Mouse (Mus musculus): ENCODE measurements at regions not wholly inside any gene's neighbourhood (a gene's known extent, or its start where the extent isn't known, plus 50 kb on each side); places are given as distances from the start of the nearest gene placed in this dataset.
A peak's percentile ranks its signal among the peaks of the same experiment; 100 is the strongest.

- no peak for DNase-seq (ENCODE audit: low read depth, low spot score)
Measured at GRCm38 (mm10) chr6:52429204-52429552, 115.9 kb downstream of the Evx1 start.

GRCm38 (mm10) chr6:52433234-52433633 lies 119.9 kb downstream of the Evx1 start:
- no peak for DNase-seq (ENCODE audit: low read depth, low spot score)

- DNase-seq (ENCODE audit: low read depth, low spot score), result no peak
Measured at GRCm38 (mm10) chr6:52434771-52435170, 121.5 kb downstream of the Evx1 start.

GRCm38 (mm10) chr6:52435358-52435757 lies 122.1 kb downstream of the Evx1 start:
- DNase-seq (ENCODE audit: low read depth, low spot score), result no peak

- DNase-seq (ENCODE audit: low read depth, low spot score), result no peak
Measured at GRCm38 (mm10) chr6:52438366-52438765, 125.1 kb downstream of the Evx1 start.

GRCm38 (mm10) chr6:52439204-52439603 lies 125.9 kb downstream of the Evx1 start:
- DNase-seq (ENCODE audit: low read depth, low spot score), result no peak

- no peak for DNase-seq (ENCODE audit: low read depth, low spot score)
Measured at GRCm38 (mm10) chr6:52440160-52440559, 126.9 kb downstream of the Evx1 start.

GRCm38 (mm10) chr6:52443112-52443984 lies 130.1 kb downstream of the Evx1 start:
- peak; percentile 66 for DNase-seq (ENCODE audit: low read depth, low spot score)

- no peak for DNase-seq (ENCODE audit: low read depth, low spot score)
Measured at GRCm38 (mm10) chr6:52458828-52459227, 145.5 kb downstream of the Evx1 start.

- DNase-seq (ENCODE audit: low read depth, low spot score), result no peak
Measured at GRCm38 (mm10) chr6:52461186-52461585, 147.9 kb downstream of the Evx1 start.

- peak; percentile 77 for DNase-seq (ENCODE audit: low read depth, low spot score)
Measured at GRCm38 (mm10) chr6:52463369-52463768, 150.1 kb downstream of the Evx1 start.

GRCm38 (mm10) chr6:52464571-52464970 lies 151.3 kb downstream of the Evx1 start:
- DNase-seq (ENCODE audit: low read depth, low spot score), result peak; percentile 25

GRCm38 (mm10) chr6:52465834-52466525 lies 152.7 kb downstream of the Evx1 start:
- DNase-seq (ENCODE audit: low read depth, low spot score), result no peak

- no peak for DNase-seq (ENCODE audit: low read depth, low spot score)
Measured at GRCm38 (mm10) chr6:52470831-52471230, 157.5 kb downstream of the Evx1 start.

- DNase-seq (ENCODE audit: low read depth, low spot score), result no peak
Measured at GRCm38 (mm10) chr6:52471384-52471957, 158.2 kb downstream of the Evx1 start.

GRCm38 (mm10) chr6:52472008-52472407 lies 158.7 kb downstream of the Evx1 start:
- DNase-seq (ENCODE audit: low read depth, low spot score), result no peak

- no peak for DNase-seq (ENCODE audit: low read depth, low spot score)
Measured at GRCm38 (mm10) chr6:52473042-52473589, 159.8 kb downstream of the Evx1 start.

- no peak for DNase-seq (ENCODE audit: low read depth, low spot score)
Measured at GRCm38 (mm10) chr6:52473924-52474323, 160.6 kb downstream of the Evx1 start.

GRCm38 (mm10) chr6:52475676-52476075 lies 162.4 kb downstream of the Evx1 start:
- DNase-seq (ENCODE audit: low read depth, low spot score), result no peak

- no peak for DNase-seq (ENCODE audit: low read depth, low spot score)
Measured at GRCm38 (mm10) chr6:52476907-52477306, 163.3 kb downstream of the Hibadh start.

- DNase-seq (ENCODE audit: low read depth, low spot score), result peak; percentile 24
Measured at GRCm38 (mm10) chr6:52477380-52477779, 162.8 kb downstream of the Hibadh start.

GRCm38 (mm10) chr6:52478624-52479023 lies 161.6 kb downstream of the Hibadh start:
- DNase-seq (ENCODE audit: low read depth, low spot score), result peak; percentile 51
